Mouse (Mus musculus) c-Kit-positive CD71-positive TER-119-positive erythroid progenitor cells, embryonic 14.5 days (primary cell): ENCODE results near the gene Gm3417.
"Not testable (repeated sequence)": the region's sequence is repeated elsewhere in the genome, so short reads cannot be mapped to it uniquely, and the experiment has no call there.

Source experiments
- DNase-seq: peaks from one replicate; pipeline ENCODE4 v3.0.0-alpha.2; 2013; ENCODE audit warnings: low spot score

The Gm3417 gene

DNA sequence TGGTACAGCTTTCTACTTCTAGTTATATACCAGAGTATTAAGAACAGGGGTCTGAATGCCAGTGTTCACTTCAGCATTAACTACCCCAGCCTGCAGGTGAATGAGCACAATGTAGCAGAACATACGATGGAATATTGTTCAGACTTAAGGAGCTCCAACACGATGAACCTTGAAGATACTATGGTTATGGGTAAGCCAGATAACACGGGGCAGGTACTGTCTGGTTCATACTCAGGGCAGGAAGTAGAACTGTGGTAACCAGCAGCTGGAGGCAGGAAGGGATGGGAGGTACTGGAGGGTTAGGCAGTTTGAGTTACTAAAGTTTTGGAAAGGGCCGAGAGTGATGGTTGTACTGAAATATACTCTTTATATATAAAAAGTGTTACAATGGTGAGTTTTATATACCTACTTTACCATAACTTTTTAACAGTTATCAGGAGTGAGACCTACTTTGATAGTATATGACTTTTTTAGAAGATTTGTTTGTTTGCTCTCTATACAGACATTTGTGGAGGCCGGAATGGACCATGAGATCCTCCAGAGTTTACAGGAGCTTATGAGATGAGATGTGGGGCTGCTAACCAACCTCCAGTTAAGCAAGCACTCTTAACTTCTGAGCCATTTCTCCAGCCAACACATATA lies 19.8 kb downstream of the Gm3417 start:
- DNase-seq = no peak

DNA sequence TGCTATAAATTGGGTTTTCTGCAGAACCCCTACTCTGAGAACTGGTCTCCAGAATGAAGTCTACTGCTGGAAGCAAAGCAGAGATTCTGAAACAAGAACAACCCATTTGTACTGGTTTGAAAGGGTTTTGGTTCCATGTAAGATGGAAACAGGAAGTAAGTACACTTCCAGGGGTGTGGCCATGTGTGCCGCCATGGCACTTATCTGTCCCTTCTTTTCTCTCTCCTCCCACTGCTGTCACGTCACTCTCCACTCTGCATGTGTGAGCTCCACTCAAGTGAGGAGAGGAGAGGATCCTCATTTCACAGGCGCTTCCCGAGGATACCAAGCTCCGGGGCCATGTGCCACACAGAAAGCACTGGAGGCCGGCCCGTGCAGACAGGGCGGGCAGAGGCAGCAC lies 25.1 kb downstream of the Gm3417 start:
- DNase-seq = no peak

DNA sequence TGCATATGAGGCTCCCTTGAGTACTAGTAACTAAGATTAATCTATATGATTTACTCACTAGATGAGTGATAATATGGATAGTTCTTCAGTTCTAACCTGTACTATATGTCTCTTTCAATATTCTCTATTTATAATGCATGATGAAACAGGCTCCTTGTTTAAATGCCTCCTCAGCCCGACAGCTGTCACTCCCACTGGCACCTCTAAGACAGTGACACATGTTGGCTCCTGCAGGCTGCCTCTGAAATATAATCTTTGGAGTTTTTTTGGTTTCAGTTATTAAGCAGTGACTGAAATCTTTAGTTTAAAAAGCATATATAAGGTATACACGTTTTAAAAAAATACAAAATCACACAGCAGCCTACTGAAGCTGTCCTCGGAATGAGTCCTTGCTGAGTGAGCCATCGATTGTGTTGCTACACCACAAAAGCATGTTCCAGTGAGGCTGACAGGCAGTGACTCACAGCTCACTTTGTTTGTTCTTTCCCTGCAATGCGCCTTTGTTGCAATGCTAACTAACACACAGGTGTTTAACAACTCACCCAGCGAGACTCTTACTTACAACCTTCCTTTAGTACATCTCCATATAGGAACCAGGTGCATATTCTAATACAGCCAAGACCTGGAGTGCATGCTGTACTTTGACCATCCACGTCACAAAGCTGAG lies 29.3 kb downstream of the Gm3417 start:
- no peak for DNase-seq

DNA sequence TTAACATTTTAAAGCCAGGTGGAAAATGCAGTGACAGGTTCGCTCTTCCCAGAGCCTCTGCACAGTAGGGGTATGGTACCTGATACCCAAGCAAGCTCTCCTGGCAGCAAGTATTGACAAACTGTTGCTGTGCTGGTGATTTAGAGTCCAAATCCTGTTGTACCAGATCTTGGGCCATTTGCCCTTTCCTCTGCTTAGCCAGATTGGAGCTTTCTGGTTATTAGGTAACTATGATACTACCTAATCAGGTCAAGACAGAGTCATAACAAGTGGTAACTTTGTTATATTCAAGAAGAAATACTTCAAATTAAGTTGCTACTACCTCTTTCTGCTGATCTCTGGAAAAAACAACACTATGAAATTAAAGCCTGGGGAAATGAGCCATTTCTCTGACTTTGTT lies 34.0 kb downstream of the Gm3417 start:
- DNase-seq = no peak

DNA sequence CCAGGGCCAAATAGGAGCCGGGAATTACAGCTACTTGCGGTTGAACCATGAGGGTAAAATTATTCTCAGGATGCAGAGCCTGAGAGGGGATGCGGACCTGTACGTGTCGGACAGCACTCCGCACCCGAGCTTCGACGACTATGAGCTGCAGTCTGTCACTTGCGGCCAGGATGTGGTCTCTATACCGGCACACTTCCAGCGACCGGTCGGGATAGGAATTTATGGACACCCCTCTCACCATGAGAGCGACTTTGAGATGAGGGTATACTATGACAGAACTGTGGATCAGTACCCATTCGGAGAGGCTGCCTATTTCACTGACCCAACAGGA lies 34.9 kb downstream of the Gm3417 start:
- no peak for DNase-seq

DNA sequence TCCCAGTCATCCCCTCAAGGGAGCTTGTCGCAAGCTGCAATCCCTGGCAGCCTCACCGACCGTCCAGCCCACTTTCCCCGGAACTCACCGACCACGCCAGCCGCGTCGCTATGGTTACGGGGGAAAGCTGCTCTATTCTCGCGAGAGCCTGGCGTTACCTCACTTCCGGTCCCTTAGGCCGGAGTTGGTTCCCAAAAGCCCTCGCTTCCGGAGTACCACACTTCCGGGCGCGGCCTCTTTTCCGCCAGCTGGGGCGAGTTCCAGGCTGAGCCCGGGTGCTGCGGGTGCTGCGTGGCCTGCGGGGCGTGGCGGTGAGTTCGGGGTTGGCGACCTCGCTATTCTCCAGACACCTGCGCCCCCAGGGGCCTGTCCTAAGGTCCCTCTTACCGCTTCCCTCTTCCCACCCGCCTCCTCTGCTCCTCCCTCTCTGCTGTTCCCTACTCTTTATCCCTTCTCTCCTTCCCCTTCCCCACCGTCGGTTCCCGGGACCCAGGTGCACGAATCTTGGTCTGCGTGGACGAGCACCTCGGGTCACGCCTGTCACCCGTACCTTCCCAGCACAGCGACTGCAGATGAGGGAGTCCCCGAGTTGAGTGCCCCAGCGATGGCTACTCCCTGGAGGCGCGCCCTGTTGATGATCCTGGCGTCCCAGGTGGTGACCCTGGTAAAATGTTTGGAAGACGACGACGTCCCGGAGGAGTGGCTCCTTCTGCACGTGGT lies 35.4 kb downstream of the Gm3417 start, which contains the start of the genes Wdr27 and 1600012H06Rik:
Gene Wdr27, minus strand, starts transcription at position 150 of the 720 bp plus-strand sequence.
Gene 1600012H06Rik, plus strand, starts transcription at position 176 of the 720 bp plus-strand sequence.
- DNase-seq = peak; percentile 99

DNA sequence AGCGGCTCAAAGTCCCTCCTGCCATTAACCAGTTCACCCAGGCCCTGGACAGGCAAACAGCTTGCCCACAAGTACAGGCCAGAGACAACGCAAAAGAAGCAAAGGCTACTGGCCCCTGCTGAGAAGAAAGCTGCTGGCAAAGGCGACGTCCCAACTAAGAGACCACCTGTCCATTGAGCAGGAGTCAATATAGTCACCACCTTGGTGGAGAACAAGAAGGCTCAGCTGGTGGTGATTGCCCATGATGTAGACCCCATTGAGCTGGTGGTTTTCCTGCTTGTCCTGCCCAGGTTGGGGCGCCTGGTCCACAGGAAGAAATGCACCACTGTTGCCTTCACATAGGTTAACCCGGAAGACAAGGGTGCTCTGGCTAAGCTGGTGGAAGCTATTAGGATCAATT lies 36.4 kb downstream of the Gm3417 start:
- DNase-seq = not testable (repeated sequence)

DNA sequence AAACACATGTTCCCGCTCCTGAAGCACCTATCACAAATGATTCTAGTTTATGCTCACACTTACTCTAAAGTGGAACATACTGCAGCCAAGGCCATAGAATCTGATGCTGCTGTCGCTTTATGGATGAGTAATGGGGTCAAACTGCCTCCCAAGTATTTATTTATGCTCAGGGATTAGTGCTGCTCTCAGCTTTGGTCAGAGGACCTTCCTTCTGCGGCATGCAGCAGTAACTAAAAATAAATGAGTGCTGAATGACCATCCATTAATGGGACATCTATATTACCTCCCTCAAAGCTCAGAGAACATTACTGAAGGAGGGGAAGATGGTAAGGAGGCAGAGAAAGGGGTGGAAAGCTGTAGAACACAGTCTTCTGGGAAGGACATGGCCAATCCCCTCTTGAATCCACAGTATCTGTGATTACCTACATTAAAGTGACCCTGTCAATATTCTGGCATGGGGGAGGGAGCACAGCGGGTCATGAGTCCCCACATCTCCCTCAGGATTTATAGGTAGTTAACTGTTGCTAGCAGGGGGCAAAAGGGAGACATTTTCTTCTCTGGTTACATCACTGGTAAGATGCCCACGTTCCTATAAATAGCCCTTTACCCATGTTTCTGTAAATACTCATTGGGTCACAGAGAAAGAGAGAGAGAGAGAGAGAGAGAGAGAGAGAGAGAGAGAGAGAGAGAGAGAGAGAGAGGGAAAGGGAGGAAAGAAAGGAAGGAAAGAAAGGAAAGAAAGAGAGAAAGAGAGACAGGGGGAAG lies 42.6 kb downstream of the Gm3417 start:
- DNase-seq = no peak

DNA sequence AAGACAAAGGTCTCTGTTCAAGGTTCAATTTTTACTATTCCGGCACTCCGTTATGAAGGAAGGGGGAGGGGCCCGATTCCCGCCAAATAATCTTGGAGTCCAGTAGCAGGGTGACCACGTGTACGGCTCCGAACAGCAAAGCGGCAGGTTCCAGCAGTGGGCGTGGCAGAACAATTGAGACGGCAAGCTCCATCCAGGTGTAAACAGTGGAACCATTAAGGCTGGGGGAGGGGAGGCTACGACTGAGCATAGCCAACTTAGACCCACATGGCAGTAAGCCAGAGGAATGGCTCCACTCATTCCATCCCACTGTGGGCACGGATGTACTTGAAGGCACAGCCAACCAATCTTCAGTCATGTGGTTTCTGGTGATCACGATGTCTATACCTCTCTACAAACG lies 43.3 kb downstream of the Gm3417 start:
- DNase-seq = not testable (repeated sequence)

DNA sequence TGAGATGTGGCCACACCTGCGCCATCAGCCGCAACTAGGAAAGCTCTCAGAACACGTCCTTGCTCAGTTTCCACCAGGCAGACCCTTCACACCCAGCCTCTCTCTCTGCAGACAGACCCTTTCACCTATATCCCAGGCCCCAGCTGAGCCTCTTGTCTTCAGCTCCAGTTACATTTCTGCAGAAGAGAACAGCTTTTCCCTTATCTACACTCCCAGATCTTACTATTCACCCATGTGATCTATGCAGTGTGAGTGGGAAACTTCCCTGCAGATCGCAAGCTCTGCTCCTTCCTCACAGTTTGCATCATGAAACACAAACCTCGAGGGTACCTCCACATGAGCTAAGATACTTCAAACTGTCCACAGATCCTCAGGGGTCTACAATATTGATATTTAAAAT lies 47.1 kb downstream of the Gm3417 start:
- DNase-seq = no peak

DNA sequence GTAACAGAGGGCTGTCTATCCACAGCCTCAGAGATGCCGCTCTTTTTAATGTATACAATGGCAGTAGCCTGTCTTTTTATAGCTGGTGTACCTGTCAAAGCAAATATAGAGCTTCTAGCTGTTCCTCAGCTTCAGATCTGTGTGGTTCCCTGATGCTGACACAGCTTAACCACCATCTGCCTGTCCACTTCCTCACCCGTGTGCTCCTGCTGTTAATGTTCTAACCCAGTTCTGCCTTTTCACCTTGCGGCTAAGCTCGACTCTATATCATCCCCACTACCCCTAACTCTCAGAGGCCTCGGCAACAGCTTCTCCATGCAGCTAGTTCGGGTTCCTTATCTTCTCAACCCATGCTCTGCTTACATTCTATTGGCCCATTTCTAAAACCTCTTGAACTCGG lies 47.9 kb downstream of the Gm3417 start:
- no peak for DNase-seq

DNA sequence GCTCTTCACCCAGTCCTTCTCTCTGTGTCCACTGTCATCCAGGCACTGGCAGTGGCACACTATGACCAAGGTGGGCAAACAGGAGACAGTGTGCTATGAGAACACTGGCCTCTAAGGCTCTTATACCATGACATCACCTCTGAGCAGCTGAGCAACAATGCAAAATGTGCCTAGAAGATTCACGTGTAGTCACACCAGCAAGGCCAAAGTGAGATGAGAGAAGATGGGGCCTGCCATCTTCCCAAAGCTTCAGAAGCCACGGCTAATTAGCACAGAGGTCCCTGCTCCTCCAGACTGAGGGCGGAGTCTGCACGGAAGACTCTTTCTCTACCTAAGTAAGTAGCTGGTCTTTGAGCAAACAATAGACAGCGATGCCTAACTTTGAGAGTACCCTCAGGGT lies 50.0 kb downstream of the Gm3417 start:
- no peak for DNase-seq

DNA sequence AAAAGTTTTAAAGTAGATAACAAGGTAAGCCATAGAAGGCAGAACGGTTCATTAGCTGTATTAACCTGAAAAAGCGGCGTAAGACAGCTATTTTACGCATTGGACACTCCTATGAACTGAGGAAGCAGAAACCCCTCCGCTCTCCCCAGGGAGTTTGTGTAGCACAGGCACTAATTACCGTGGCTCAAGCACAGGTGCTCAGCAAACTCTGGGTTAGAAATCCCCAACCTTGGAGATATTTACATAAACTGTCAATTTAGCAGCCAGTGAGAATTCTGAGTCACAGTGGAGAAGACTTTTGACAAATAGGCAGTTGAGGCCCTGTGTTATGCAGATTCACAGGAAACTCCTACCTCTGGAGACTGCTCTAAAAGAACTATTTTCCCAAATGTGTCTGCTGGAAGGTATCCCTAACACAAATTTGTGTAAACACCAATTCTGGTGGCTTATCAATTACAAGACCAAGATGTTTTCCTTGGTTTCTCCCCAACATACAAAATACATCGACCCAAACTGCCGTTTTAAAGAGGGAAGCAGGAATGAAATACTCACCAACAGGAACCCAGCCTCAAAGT lies 50.9 kb downstream of the Gm3417 start:
- DNase-seq = no peak

DNA sequence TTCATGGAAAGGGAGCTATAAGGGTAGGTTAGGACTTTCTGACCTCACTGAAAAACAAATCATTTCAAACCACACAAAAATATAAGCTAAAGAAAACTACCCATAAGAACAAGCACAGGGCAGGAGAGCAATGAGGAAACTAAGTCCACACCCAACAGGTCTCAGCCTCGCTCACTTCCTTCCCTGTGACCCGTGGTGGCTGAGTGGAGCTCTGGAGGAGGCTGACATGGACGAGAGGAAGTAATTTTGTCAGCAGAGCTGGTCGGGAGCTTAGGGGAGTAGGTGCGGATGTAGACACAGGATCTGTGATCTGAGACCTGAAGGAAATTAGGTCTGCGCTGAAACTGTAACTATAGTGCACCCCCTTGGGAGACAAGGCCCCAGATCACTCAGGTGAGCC lies 57.0 kb downstream of the Gm3417 start:
- DNase-seq = no peak

DNA sequence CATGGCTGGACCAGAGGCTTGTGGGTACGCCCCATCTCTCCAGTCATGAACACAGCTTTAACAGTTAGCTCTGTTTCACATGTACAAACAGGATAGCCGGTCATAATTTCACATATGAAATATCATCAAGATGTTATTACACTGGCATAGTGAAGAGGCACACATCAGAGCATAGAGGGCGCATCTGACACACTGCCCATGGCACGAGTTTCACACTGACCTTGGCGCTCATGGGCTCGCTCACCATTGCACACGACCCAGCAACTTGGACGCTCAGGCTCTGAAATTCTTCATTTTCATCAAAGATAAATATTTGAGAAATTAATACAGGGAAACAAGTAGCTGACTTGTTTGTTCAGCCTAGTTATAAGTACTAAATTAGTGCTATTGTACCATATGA lies 60.7 kb downstream of the Gm3417 start:
- DNase-seq = no peak

DNA sequence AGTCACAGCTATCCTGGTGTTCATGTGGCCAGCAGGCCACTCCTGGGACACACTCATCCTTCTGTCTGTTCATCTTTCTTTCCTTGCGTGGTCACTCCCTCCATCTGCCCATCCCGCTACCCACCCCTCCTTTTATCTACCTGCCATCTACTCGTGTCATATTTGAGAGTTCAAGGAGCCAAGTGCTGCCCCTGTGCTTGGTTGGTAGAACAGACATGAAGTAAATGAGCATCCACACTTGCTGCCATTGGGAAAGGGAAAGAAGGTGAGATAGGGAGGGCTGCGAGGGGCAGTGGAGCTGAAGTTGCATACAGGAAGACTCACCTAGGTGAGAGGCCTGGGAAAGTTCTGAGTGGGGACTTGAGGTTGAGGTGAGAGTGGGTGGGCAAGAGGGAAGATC lies 64.2 kb downstream of the Gm3417 start:
- no peak for DNase-seq
